Mouse (Mus musculus): Measurements from ENCODE around the gene Olfr1105.

Olfr1105 gene

DNA sequence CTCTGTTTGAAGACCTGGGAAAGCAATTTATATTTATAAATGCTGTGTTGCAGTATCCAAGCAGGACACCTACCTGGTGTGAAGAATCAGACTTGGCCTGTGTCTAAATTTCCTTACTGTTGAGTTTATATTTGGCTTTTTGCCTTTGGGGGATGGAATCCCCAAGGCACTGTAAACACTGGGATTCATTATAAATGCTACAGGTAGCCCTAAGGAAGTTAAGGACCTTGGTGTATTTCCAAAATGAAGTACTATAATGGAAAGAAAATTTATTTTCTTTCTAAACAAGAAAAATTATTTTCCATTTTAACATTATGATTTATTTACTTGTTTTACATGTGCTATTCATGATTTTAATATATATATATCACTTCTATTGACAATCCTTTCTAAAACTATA lies at the start of gene Olfr1105:
Olfr1105 (minus strand) TSS at position 101 of the 400 bp plus-strand sequence.
- no peak for DNase-seq

DNA sequence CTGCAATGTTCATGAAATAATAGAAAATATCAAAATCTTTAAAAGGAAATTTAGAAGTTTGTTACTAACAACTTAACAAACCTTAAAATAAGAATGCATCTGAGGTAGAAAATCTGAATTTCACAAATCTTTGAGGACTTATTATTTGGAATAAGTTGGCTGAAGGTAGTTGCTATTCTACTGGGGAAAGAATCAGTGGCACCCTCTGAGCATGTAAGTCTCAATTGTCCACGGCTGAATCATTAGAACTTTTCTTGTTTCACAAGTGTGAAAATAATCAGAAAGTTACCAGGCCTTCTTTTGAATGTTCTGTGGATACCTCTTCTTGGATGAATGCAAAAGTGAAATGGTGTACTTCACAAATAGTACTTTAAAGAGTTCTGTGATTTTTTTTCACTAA lies 39.4 kb upstream of the Olfr1105 start, which contains the start of gene Olfr1107:
Olfr1107 (minus strand) TSS at position 101 of the 400 bp plus-strand sequence.
- no peak for DNase-seq

DNA sequence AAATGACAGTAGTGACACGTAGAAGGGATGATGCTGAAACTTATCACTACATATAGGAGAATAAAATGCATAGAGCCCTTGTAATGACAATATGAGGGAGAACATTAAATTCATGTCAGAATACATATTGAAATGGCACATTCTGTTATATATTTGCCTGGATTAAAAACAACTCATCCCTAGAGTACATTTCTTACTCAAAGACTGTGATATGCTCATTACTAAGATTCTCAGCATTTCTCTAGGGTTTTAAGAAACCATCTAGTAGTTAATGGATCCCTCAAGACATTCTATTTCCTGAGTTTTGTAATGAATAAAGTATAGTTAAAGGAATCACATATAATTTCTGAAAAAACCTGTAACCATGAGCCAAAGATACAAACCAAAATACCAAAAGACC lies 15.8 kb upstream of the Olfr1105 start, which contains the start of gene Olfr1106:
Olfr1106 (minus strand) TSS at position 101 of the 400 bp plus-strand sequence.
- DNase-seq, result no peak

DNA sequence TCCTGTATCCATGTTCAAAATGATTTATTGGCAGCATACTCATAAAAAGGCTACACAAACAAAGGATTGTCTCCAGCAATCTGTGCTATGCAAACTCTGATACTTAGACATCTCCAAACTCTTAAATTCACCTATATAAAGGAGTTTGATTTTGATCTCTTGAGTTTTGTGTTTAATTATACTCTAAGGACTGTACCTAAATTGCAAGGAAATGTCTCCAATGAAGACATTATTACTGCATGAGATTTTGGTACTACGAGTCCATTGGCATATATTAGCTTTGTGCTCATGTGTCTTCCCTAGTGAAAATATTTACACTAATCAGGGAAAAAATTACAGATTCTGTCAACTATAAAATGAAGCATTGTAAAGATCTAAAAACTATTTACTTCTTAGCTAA lies 9.4 kb downstream of the Olfr1105 start, which contains the start of gene Olfr1104:
Olfr1104 (minus strand) TSS at position 101 of the 400 bp plus-strand sequence.
- no peak for DNase-seq

DNA sequence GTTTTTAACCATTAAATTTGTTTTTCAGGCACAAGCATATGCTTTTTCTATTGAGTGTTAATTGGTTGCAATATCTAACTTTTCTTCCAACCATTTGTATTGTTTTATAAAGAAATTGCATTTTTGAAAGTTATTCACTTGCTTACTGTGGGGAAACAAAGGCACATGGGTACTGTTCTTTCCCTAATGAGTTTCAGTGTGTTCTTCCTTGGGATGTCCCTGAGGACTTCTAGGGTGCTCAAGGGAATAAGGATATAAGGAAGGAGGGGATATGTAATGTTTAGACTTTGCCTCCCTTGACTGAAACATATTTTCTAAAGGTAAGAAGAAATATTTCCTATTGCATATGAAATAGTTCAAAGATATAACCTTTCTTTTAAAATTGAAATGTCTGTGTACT lies 38.2 kb downstream of the Olfr1105 start, which contains the start of gene Olfr1102:
Olfr1102 (plus strand) TSS at position 301 of the 400 bp plus-strand sequence.
- DNase-seq, result no peak

DNA sequence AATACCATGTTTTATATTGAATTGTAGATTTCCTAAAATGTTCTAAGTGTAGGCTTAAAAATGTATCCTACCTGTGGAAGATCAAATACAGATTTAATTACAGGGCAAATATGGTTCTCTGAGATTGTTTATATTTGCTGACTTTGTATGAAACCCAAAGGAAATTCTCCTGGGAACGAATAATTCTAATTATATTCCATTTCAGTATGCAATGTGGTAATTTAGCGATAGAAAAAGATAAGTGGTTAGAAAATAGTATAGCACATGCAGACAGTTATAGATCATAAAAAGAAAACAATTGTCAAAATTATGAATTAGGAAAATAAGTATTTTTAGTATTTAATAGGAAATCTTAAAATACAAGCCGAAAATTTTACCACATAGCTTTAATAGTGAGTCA lies 45.2 kb downstream of the Olfr1105 start, which contains the start of gene Olfr1101:
Olfr1101 (minus strand) TSS at position 101 of the 400 bp plus-strand sequence.
- no peak for DNase-seq
